Mouse (Mus musculus): ENCODE results near the gene Ess2.

Gene Ess2

GRCm38 (mm10) chr16:17871248-17871647, 39.9 kb downstream of the Ess2 start:
- in situ Hi-C loops (cut with MboI; ENCODE audit: unreplicated experiment in 2 of 2) = no loop called here

GRCm38 (mm10) chr16:17865770-17866169, 45.4 kb downstream of the Ess2 start:
- in situ Hi-C loops (cut with MboI; ENCODE audit: unreplicated experiment in 2 of 2) = no loop called here

GRCm38 (mm10) chr16:17865293-17865692, 45.9 kb downstream of the Ess2 start:
- in situ Hi-C loops (cut with MboI; ENCODE audit: unreplicated experiment in 2 of 2) = no loop called here

GRCm38 (mm10) chr16:17858592-17858991, 52.6 kb downstream of the Ess2 start:
- in situ Hi-C loops (cut with MboI; ENCODE audit: unreplicated experiment in 2 of 2) = loop anchor here in 1 of 2 experiments (5.0 kb wide), 3 partner anchors 34 to 179 kb away; partner anchors contain the start of genes Gm20518 and Tssk1

- in situ Hi-C loops (cut with MboI; ENCODE audit: unreplicated experiment in 2 of 2) = loop anchor here in 1 of 2 experiments (5.0 kb wide), 3 partner anchors 35 to 180 kb away; partner anchors contain the start of genes Gm20518 and Tssk1
Measured at GRCm38 (mm10) chr16:17857157-17857556, 54.0 kb downstream of the Ess2 start.

GRCm38 (mm10) chr16:17853263-17853662, 57.9 kb downstream of the Ess2 start:
- in situ Hi-C loops (cut with MboI; ENCODE audit: unreplicated experiment in 2 of 2) = no loop called here

GRCm38 (mm10) chr16:17851860-17852259, 59.3 kb downstream of the Ess2 start:
- in situ Hi-C loops (cut with MboI; ENCODE audit: unreplicated experiment in 2 of 2) = no loop called here

- in situ Hi-C loops (cut with MboI; ENCODE audit: unreplicated experiment in 2 of 2) = no loop called here
Measured at GRCm38 (mm10) chr16:17851331-17851730, 59.8 kb downstream of the Ess2 start.

Data from v-Abl transformed pro-B cells (cell line).